Mouse (Mus musculus) embryonic stem cell, embryonic (primary cell): ENCODE results near the gene Dhx34.

Source experiments
- CTCF ChIA-PET, 4 experiments: fragments of 300-600 bp in 2 of 4; fragments of 350-600 bp in 2 of 4; sonication (Branson Sonifier 250); formaldehyde crosslinking; loops; one replicate each; lab custom pipeline; 2022; ENCODE audit warnings: inconsistent platforms in 2 of 4; lab: Charles Lee
- POLR2A ChIA-PET, 4 experiments: fragments of 300-600 bp in 2 of 4; fragments of 350-600 bp in 2 of 4; sonication (Branson Sonifier 250); formaldehyde crosslinking; loops; one replicate each; lab custom pipeline; 2022; ENCODE audit warnings: antibody characterized with exemption in 4 of 4, inconsistent platforms in 1 of 4; lab: Charles Lee

The Dhx34 gene

DNA sequence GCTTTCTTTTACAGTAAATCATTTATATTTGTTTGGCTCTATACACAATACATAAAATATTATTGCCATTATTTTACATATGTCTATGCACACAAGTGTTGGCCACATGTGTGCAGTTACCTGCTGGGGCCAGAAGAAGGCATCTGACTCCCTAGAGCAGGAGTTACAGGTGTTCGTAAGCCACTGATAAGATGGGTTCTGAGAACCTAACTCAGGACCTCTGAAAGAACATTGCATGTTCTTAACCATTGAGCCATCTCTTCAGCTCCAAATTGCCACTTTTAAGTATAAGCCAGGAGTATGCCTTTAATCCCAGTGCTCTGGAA, 19.1 kb upstream of the Dhx34 start:
- ChIA-PET CTCF (interaction anchor here in 2 of 4 experiments (1.1 to 1.5 kb wide), 3 partner anchors 22 to 65 kb away, joined by 4 read pairs; partner anchors contain the start of gene Meis3 (in 1 of the 2)), POLR2A (interaction anchor here in 1 of 4 experiments (1.2 kb wide), 1 partner anchor 9 kb away, joined by 3 read pairs; no protein-coding TSS in a partner anchor)

DNA sequence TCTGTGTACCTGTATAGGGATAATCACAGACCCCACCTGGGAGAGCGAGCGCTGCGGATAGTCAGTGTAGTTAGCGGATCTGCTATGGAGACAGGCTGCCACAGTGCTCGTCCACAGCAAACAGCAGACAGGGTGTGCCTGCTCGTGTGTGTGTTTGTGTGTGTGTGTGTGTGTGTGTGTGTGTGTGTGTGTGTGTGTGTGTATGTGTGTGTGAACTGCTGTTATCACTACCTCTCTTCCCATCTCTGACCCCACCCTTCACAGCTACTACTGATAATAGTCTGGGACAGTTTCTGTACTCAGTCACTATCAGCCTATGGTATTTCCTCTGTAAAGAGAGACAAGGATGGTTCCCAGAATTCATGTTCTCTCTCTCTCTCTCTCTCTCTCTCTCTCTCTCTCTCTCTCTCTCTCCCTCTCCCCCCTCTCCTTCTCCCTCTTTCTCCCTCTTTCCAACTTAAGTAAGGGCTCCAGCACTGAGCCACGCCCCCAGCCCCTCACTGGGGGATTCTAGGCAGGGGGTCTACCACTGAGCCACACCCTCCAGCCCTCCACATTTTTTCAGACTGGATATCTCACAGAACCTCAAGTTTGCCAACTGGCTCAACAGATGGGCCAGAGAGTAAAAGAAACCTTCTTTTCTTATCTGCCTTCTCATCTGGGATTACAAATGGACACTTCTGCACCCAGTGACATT, 18.6 kb upstream of the Dhx34 start:
- POLR2A ChIA-PET, result interaction anchor here in 2 of 4 experiments (0.7 to 1.2 kb wide), 3 partner anchors 10 to 533 kb away, joined by 3 read pairs; no protein-coding TSS in a partner anchor
- CTCF ChIA-PET, result interaction anchor here in 3 of 4 experiments (0.6 to 1.5 kb wide), 4 partner anchors 20 to 244 kb away, joined by 3 to 6 read pairs (median 4); partner anchors contain the start of gene Meis3 (in 1 of the 3)

DNA sequence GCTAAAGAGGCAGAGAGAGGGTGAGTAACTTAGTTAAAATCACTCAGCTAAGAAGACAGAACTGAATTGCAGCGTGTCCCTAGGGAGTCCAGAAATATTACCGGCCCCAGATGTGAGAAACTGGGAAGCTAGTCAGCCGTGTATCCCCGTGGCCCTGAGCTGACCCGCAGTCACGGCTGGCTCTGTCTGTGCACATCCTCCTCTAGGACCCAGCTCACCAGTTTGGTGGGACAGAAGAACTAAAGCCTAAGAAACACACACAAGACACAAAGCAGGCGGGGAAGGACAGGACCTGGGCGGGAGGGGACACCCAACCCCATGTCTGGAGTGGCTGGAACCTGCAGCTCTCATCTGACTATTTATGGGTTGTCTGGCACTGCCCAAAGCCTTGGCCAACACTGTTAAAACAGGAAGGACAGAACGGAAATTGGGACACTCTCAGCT, 17.7 kb upstream of the Dhx34 start:
- POLR2A ChIA-PET, result interaction anchor here in 3 of 4 experiments (0.5 to 1.2 kb wide), 5 partner anchors 10 to 78 kb away, joined by 3 to 6 read pairs (median 4); partner anchors contain the start of gene Dhx34 (in 1 of the 3)
- CTCF ChIA-PET, result interaction anchor here in 3 of 4 experiments (0.5 to 1.5 kb wide), 5 partner anchors 21 to 826 kb away, joined by 3 to 6 read pairs (median 4); partner anchors contain the start of gene Meis3 (in 1 of the 3)

DNA sequence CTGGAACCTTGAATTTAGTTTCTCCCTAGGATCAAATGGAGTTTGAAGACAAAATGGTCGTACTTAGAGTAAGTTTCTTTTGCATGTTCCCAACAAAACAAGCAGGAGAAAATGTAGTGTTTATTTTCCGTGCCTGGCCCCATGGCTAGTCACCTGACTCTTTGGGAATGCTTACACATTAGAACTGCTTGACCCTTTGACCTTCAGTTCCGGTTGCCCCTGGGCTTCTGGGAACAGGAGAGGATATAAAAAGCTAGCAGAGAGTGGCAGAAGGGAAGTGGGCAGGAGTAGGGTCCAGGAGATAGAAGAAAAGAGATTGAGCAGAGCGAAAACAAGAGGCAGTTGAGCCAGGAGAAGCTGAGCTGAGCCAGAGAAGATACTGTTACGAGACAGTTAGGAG, 8.0 kb upstream of the Dhx34 start:
- CTCF ChIA-PET, result interaction anchor here in 2 of 4 experiments (0.5 to 0.7 kb wide), 3 partner anchors 56 to 282 kb away, joined by 3 read pairs; no protein-coding TSS in a partner anchor
- POLR2A ChIA-PET, result interaction anchor here in 3 of 4 experiments (0.6 to 1.9 kb wide), 10 partner anchors 10 to 167 kb away, joined by 3 to 5 read pairs (median 3); partner anchors contain the start of genes Inafm1 (in 1 of the 3) and Slc8a2 (in 1 of the 3)

DNA sequence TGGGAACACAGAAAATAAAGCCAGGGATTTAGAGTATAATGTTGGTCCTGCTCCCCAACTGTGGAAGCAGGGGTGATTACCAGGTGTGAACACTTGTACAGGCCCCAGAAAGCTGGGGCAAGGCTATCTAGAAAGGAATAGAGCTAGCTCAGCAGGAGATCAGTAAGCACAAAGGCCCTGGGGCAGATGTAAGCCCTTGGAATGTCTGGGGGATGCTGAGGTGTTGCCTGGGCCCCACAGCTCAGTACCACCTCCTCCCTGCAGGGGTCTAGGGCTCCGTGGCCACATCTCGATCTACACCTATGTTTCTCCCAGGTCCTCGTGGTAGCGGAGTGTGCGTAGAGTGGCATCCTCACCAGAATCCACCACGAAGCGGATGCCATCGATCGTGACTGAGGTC, 7.9 kb downstream of the Dhx34 start:
- POLR2A ChIA-PET, result interaction anchor here in 2 of 4 experiments (0.6 to 2.0 kb wide), 5 partner anchors 9 to 72 kb away, joined by 3 to 5 read pairs (median 3); partner anchors contain the start of gene Ccdc9 (in 1 of the 2)
- CTCF ChIA-PET, result interaction anchor here in 2 of 4 experiments (0.6 to 1.2 kb wide), 4 partner anchors 9 to 444 kb away, joined by 3 to 4 read pairs (median 3); partner anchors contain the start of gene Meis3 (in 1 of the 2)

DNA sequence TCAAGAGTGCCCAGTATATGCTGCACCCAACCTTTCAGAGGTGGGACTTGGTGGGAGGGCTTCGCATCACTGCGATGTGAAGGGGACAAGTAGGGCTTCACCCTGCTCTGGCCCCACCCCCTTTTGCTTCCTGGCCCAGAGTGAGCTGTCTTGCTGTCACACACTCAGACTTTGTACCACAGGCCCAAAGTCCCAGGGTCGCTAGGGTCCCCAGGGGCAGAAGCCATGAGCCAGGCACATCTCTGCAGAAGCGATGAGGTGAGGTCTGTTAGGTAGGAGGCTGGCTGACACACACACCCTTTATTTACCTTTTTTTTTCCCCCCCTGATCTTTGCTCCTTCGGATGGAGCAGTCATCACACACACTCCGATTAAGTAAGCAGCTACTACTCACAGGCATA, 8.6 kb downstream of the Dhx34 start:
- ChIA-PET CTCF (interaction anchor here in 3 of 4 experiments (0.5 to 1.4 kb wide), 5 partner anchors 14 to 81 kb away, joined by 3 to 4 read pairs (median 3); no protein-coding TSS in a partner anchor), POLR2A (interaction anchor here in 1 of 4 experiments (1.4 to 2.0 kb wide), 3 partner anchors 12 to 82 kb away, joined by 3 to 5 read pairs (median 5); partner anchors contain the start of gene Ccdc9)

DNA sequence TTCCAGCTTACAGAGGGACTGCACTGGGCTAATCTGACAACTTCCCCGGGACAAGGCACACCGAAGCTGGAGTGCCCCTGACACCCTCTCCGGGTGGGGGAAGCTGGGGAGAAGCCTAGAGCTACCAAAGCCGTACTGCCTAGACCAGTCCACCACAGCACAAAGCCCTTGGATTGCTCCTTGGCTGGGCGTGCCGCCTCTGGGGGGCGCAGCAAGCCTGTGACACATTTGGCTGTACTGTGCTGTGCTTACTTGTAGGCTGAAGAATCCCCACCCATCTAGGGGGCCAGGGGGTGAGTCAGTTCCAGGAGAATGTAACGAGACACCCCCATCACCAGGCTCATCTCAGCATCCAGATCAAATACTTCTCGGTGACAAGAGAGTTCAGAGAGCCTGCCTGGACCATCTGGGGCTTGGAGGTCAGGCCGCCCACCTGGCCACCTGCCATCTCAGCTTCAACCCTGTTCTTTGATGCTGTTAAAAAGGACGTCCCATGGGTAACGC, 10.9 kb downstream of the Dhx34 start:
- ChIA-PET POLR2A (interaction anchor here in 1 of 4 experiments (0.6 to 1.3 kb wide), 3 partner anchors 14 to 81 kb away, joined by 3 read pairs; partner anchors contain the start of gene Slc8a2), CTCF (no interaction called here)

DNA sequence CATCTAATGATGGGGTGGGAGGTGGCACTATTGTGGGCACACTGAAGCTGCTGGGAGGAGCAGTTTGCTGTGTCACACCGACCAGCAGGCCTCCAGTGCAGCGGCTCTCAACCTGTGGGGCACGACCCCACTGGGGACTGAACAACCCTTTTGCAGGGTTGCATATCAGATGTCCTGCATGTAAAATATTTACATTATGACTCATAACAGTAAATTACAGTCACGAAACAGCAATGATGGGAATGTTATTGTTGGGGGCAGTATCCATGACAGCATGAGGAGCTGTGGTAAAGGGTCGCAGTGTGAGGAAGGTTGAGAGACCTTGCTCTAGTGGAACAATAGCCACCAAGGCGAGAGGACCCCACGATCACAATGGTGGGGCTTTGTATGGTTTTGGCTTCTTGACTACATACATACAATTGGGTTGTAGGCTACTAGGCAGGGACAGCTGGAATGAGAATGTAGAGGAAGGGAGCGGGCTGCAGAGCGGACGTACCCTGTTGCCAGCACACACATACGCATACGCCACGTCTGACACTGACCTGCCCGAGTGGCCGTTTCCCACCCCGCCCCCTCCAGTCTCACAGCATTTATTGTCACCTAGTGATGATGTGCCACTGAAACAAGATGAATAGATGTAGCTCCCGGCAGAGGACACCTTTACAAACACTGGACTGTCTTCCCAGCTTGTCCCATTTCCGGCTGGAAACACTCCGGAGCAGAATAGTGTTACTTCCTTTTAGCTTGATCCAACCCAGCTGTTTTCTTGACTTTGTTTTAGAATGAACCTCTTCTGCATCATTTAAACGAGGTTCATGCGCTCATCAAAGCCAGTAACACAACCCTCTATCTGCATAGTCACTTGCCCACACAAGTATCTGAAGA, 12.8 kb downstream of the Dhx34 start:
- ChIA-PET POLR2A (interaction anchor here in 2 of 4 experiments (0.6 to 1.0 kb wide), 2 partner anchors 12 to 725 kb away, joined by 3 to 4 read pairs; no protein-coding TSS in a partner anchor), CTCF (no interaction called here)

DNA sequence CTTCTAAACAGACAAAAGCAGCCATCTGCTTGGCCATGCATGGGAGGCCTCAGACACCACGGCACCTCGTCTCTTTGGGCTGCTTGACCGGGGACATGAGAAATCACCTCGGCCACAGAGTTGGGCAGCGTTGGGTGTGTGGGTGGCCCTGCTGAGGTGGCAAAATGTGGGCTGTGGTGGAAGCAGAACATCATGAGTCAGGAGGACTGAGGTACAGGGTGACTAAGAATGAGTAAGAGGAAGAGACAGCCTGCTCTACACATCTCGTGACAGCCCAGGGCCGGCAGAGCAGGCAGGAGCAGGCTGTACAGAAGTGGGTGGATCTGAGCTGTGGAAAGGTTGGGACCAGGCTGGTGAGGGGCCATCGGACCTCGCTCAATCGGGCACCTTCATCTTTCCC, 14.3 kb downstream of the Dhx34 start:
- CTCF ChIA-PET, result interaction anchor here in 1 of 4 experiments (0.9 to 1.2 kb wide), 2 partner anchors 19 to 55 kb away, joined by 3 read pairs; no protein-coding TSS in a partner anchor
- POLR2A ChIA-PET, result no interaction called here

DNA sequence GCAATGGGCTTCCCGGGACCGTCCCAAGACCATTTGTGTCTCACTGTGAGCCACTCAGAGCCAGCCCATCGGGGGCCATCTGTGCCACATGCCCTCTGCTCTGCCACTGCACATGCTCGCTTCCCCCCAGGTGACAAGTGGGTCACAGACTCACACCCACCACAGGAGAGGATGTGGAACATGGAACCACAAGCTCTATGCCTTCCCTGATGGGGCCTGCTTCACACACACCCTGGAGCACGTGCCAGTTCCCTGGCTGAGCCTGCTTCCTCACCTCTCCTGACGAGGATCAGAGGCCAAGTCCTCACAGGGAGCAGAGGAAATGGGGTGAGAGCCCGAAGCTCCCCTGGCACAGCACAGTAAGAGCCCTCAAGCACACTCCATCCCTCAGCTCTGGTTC, 14.8 kb downstream of the Dhx34 start:
- ChIA-PET POLR2A (no interaction called here), CTCF (interaction anchor here in 2 of 4 experiments (0.5 to 1.2 kb wide), 3 partner anchors 14 to 56 kb away, joined by 3 read pairs; no protein-coding TSS in a partner anchor)

DNA sequence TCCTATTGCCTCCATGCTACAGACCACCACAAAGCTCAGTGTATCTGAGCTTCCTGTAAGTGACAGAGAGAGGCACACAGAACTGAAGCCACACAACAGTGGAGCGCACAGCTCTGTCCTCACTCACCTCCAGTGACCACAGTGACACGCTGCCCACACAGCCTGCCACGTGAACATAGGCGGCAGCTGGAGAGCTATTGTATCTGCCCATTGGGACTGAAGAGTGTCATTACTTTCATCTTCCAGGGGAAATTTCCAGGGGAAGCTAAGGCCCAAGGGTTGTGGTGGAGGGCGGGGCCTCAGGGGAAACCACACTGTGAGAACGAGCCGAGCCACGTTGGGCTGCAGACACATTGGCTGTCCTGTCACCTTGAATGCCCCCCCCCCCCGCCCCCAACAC, 17.0 kb downstream of the Dhx34 start:
- ChIA-PET CTCF (interaction anchor here (0.5 to 1.5 kb wide), 10 partner anchors 9 to 257 kb away, joined by 3 to 17 read pairs (median 4); partner anchors contain the start of gene Meis3 (in 1 of the 4)), POLR2A (interaction anchor here in 1 of 4 experiments (0.5 kb wide), 1 partner anchor 8 kb away, joined by 3 read pairs; no protein-coding TSS in a partner anchor)

DNA sequence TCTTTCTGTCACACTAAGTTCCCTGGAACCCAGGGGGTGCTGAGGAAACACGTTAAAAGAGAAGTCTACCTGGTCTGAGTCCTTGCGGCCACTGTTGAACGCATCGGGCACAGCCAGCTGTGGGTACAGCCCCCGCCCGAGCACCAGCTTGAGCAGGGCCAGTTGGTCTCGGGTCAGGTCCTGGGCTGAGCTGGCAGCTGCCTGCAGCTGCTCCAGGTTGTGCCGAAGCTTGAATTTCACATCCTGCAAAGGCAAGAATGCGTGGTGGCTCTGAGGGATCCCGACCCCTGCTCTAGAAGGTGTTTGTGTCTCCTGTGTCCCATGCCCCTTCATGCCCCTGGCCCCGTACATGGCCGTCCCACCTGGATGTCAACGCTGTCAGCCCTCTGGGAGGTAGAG, 18.3 kb downstream of the Dhx34 start:
- ChIA-PET CTCF (interaction anchor here (0.6 to 1.0 kb wide), 6 partner anchors 29 to 228 kb away, joined by 3 to 4 read pairs (median 3); partner anchors contain the start of gene Meis3 (in 1 of the 4)), POLR2A (interaction anchor here in 1 of 4 experiments (0.5 kb wide), 1 partner anchor 19 kb away, joined by 5 read pairs; no protein-coding TSS in a partner anchor)

DNA sequence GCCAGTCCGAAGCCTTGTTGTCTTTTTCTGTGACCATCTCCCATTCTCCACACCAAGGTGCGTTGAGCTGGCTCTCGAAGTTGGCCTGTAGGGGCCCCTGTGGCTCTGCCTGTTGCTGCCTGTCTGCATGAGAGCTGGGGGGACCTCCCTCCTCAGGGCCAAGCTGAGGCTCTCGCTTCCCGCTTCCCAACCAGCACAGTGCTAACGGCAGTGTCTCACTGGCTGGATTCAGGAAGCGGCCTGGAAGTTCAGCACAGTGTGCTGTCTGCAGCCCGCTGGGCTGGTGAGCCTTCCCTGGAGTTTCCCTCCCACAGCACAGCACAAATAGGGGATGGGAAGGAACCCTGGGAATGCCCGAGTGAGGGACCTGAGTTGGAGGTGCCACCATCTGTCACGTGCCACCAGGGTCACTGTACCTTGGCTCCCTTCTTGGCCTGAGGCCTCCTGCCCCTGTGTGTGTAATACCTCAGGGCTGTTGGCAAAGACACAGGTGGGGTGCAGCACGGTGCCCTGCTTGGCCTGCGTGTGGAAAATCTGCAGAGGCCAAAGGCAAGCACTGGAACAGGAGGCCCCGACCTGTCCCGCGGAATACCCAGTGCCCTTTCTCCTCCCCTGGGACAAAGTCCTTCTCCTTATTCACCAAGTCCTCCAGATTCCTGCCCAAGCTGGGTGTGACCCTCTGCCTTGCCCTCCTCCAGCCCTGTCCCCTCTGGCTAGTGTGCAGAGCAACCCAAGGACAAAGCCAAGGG, 18.9 kb downstream of the Dhx34 start:
- ChIA-PET POLR2A (interaction anchor here in 2 of 4 experiments (0.5 to 1.0 kb wide), 2 partner anchors 20 to 28 kb away, joined by 3 to 5 read pairs; no protein-coding TSS in a partner anchor), CTCF (interaction anchor here in 3 of 4 experiments (0.7 to 1.4 kb wide), 4 partner anchors 60 to 260 kb away, joined by 3 to 9 read pairs (median 3); partner anchors contain the start of gene Inafm1 (in 1 of the 3))

DNA sequence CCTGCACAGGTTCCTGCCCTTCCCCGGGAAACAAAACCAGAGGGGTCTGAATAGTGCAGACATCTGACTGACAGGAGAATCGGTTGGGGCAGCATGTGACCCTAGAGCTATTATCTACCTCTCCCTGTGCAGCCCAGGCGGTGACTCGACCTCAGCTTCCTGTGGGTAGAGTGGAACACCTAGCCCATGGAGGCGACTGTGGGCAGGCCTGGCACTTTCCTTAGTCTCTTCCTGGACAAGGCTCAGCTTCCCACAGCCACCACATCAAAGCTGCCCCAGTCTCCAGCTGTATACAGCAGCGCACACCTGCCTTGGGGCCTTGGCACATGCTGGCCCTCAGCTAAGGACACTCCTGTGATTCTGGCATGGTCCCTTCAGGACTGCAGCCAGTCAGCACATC, 20.7 kb downstream of the Dhx34 start:
- CTCF ChIA-PET, result interaction anchor here in 3 of 4 experiments (0.6 to 1.1 kb wide), 5 partner anchors 26 to 225 kb away, joined by 3 to 8 read pairs (median 5); partner anchors contain the start of gene Meis3 (in 1 of the 3)
- POLR2A ChIA-PET, result interaction anchor here in 1 of 4 experiments (1.0 to 1.3 kb wide), 3 partner anchors 12 to 72 kb away, joined by 3 to 5 read pairs (median 3); partner anchors contain the start of gene Slc8a2

DNA sequence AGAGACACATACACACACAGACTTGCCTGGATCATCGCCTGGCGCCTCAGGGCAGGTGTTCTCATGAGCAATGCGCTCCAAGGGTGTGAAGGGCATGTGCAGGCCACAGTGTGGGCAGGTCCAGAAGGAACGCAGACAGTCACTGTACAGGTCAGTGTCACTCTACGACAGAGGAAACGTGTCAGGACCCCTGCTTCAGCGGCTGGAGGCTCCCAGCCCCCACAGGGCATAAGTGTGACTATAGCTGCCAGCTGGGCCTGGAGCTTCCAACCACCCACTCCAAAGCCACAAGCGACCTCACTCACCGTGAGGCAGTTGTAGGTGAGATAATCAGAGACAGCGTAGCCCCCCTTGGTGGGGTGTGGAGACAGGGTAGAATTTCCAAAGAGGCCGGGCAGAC, 23.3 kb downstream of the Dhx34 start:
- CTCF ChIA-PET, result interaction anchor here in 2 of 4 experiments (0.6 to 1.8 kb wide), 3 partner anchors 14 to 64 kb away, joined by 3 to 12 read pairs (median 7); partner anchors contain the start of gene Meis3 (in 1 of the 2)
- POLR2A ChIA-PET, result interaction anchor here in 1 of 4 experiments (0.6 kb wide), 1 partner anchor 64 kb away, joined by 3 read pairs; no protein-coding TSS in a partner anchor

DNA sequence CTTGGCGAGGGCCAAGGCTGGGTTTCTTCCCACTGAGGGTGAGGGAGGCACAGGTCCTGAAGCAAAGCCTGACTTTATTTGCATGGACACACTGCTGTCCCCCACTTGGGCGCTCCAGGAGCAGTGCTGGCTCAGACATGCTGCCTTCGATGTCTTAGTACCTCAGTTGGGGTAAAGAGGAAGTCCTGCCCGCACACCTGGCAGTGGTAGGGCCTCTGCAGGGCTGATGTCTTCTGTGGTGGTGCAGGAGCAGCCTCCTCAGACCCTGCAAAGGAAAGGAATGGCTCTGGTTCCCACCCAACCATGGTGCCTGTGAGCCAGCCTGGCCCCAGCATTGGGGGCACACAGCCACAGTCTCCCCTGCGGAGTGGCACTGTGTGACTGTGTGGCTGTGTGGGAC, 24.7 kb downstream of the Dhx34 start:
- POLR2A ChIA-PET, result interaction anchor here in 1 of 4 experiments (0.6 kb wide), 1 partner anchor 8 kb away, joined by 3 read pairs; no protein-coding TSS in a partner anchor
- CTCF ChIA-PET, result interaction anchor here in 2 of 4 experiments (0.6 to 1.0 kb wide), 2 partner anchors 66 to 268 kb away, joined by 3 to 6 read pairs; no protein-coding TSS in a partner anchor
